Mouse (Mus musculus) testis, adult 2 months (tissue): ENCODE data around the gene Ushbp1.

Experiments
- CTCF ChIP-seq: fragments of 200-500 bp; IDR thresholded peaks from 2 replicates; pipeline ENCODE4 v1.5.1; 2012; ENCODE audit warnings: low read depth, mild to moderate bottlenecking, inconsistent platforms, low read length, moderate library complexity; ENCODE audit not compliant: control insufficient read depth, insufficient read depth, insufficient replicate concordance
- POLR2A ChIP-seq: fragments of 200-500 bp; IDR thresholded peaks from 2 replicates; pipeline ENCODE4 v1.6.1; 2012; ENCODE audit warnings: low read depth, mild to moderate bottlenecking, inconsistent platforms, low read length, moderate library complexity; ENCODE audit not compliant: control insufficient read depth

DNA sequence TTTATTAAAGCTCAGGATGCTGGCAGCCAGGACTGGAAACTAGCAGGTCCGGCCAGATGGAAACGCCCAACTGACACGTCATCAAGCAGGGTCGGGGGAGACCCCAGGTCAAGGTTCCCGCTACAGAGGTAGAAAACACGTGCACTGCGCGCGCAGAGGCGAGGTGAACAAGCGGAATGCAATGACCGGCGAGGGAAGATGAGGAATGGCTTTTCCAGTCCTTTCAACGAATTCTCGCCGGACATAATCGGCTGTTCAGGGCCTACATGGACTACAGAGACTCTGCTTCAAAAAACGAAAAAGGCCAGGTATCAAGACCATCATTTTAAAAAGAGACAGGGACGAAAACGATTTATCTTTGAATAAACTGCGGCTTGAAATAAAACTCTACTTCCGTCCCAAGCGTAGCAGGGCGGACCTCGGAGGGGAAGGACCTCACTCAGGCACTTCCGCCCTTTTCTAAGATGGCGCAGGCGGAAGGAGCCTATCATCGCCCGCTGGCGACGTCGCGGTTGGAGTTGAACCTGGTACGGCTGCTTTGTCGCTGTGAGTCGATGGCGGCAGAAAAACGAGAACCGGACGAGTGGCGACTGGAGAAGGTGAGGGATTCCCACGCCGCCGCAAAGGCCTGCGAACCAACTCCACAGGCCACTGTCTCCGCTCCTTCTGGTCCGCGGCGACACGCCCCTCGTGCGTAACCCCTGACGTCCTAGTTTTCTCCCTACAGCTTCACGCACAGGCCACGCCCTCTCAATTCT, 28.7 kb downstream of the Ushbp1 start, which contains the start of gene Use1:
- no peak; the same call in 1 of the 2 replicates for TF ChIP-seq CTCF
- TF ChIP-seq POLR2A = peak; percentile 83
